17 mouse cellular contexts compared by ENCODE assay signal in genomic region chr19:26640556-26640955, GRCm38 (mm10).
"Had no signal": no experiment of that assay in that cellular context is flagged by ENCODE, and none has a peak within 500 bp of the region (broad histone marks: within the 10 kb centered on the region; RNA-seq: fewer than 3 reads in every experiment).

No protein-coding gene starts in this region.

- H3K9me3 ChIP-seq: intestine, embryonic 15.5 days; kidney, embryonic 15.5 days; lung, embryonic 15.5 days; midbrain, embryonic 13.5 days; neural tube, embryonic 12.5 days; neural tube, embryonic 15.5 days had no signal

- H3K27ac ChIP-seq: intestine, embryonic 15.5 days; kidney, embryonic 15.5 days; left cerebral cortex, adult 2 months; liver, embryonic 14.5 days; lung, embryonic 15.5 days; midbrain, embryonic 13.5 days; neural tube, embryonic 12.5 days; neural tube, embryonic 15.5 days had no signal

- H3K4me3 ChIP-seq: intestine, embryonic 15.5 days; kidney, embryonic 15.5 days; left cerebral cortex, adult 2 months; lung, embryonic 15.5 days; midbrain, embryonic 13.5 days; neural tube, embryonic 12.5 days; neural tube, embryonic 15.5 days had no signal

- H3K4me2 ChIP-seq: intestine, embryonic 15.5 days; kidney, embryonic 15.5 days; liver, embryonic 11.5 days; lung, embryonic 15.5 days; midbrain, embryonic 13.5 days; neural tube, embryonic 12.5 days; neural tube, embryonic 15.5 days had no signal

- H3K9ac ChIP-seq: intestine, embryonic 15.5 days; kidney, embryonic 15.5 days; liver, embryonic 14.5 days; lung, embryonic 15.5 days; midbrain, embryonic 13.5 days; neural tube, embryonic 12.5 days; neural tube, embryonic 15.5 days had no signal

- H3K27me3 ChIP-seq: intestine, embryonic 15.5 days; kidney, embryonic 15.5 days; lung, embryonic 15.5 days; neural tube, embryonic 12.5 days; neural tube, embryonic 15.5 days had no signal

- ATAC-seq: intestine, embryonic 15.5 days; midbrain, embryonic 13.5 days had no signal

- H3K36me3 ChIP-seq: intestine, embryonic 15.5 days; neural tube, embryonic 12.5 days had no signal

- DNase-seq: kidney, adult 11 months; kidney, adult 8-10 months; kidney, postnatal 36 days; layer of hippocampus, postnatal 36 days; lung, adult 18-20 months; lung, postnatal 14 days; lung, postnatal 4 days; thymus, postnatal 25 days had no signal

- H3K4me1 ChIP-seq: intestine, embryonic 15.5 days; kidney, embryonic 15.5 days; lung, embryonic 15.5 days; midbrain, embryonic 13.5 days; neural tube, embryonic 12.5 days; neural tube, embryonic 15.5 days had no signal
